16 mouse cellular contexts compared by ENCODE assay signal in the genomic region with DNA sequence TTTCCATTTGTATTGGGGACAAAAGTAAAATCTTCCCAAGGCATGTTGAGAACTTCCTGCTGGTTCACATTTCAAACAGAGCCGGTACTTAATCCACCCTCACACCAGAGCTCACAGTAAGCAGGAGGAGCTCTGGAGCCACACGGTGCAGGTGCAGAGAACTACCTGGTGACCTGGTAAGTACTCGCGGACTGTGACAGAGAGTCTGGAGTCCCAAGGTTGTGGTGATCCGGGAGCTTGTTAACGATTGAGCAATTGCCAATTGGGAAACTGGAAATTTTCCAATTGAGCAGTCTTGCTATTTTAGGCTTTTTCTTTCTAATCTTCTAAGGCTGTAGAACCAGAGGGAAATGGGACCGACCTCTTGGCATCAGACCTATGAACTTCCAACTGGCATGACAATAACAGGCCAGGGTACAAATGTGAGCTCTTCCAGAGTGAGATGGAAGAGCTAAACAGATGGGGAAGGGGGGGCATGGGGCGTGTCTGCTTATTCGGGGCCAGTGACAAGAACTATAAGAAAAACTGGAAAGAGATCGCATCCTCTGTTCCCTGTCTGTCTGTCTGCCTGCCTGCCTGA. TPM values are rescaled to one million over a fixed set of nuclear protein-coding genes. Genes with fewer than 3 reads are reported as not detected.
DNase-seq lines count a peak whose midpoint lies in the region; ATAC-seq and TF ChIP-seq lines count a peak whose summit lies in the region.
"Had no signal": no experiment of that assay in that cellular context is flagged by ENCODE, and none has a peak within 500 bp of the region (broad histone marks: within the 10 kb centered on the region; RNA-seq: fewer than 3 reads in every experiment).

A gene (plus strand): TSS at position 119 of the 580 bp plus-strand sequence.

- no peak within 1 kb of the TSS for H3K4me2 ChIP-seq in liver, postnatal 0 days (ENCODE audit: low read depth, low read length)
- no peak within 1 kb of the TSS for H3K4me2 ChIP-seq in liver, embryonic 11.5 days
- no peak within 1 kb of the TSS for H3K4me2 ChIP-seq in kidney, embryonic 14.5 days (replicated peaks; ENCODE audit: low read depth, low read length)
- no peak within 1 kb of the TSS for H3K4me2 ChIP-seq in stomach, embryonic 16.5 days (ENCODE audit: low read depth, low read length)
- H3K4me2 ChIP-seq: liver, embryonic 15.5 days; neural tube, embryonic 12.5 days had no signal

- H3K4me1 ChIP-seq in liver, postnatal 0 days (ENCODE audit: insufficient read depth) = no peaks in the 10 kb centered on the region
- H3K4me1 ChIP-seq in liver, embryonic 11.5 days (replicated peaks; ENCODE audit: control insufficient read depth, insufficient read depth, low read length) = no peaks in the 10 kb centered on the region
- H3K4me1 ChIP-seq in kidney, embryonic 14.5 days (ENCODE audit: control insufficient read depth, insufficient read depth, low read length) = no peaks in the 10 kb centered on the region
- peaks cover 20% of the 10 kb centered on the region for H3K4me1 ChIP-seq in stomach, embryonic 16.5 days (ENCODE audit: control insufficient read depth, insufficient read depth, low read length)
- H3K4me1 ChIP-seq: liver, embryonic 15.5 days; neural tube, embryonic 12.5 days had no signal

- TF ChIP-seq CTCF in liver, postnatal 0 days (IDR thresholded peaks at IDR 0.05; ENCODE audit: low read depth) = no peak

- H3K36me3 ChIP-seq in liver, postnatal 0 days (replicated peaks; ENCODE audit: insufficient read depth, low read length) = no peaks in the 10 kb centered on the region
- H3K36me3 ChIP-seq in liver, embryonic 11.5 days (ENCODE audit: control insufficient read depth, insufficient read depth, low read length) = no peaks in the 10 kb centered on the region
- H3K36me3 ChIP-seq in kidney, embryonic 14.5 days (ENCODE audit: control insufficient read depth, insufficient read depth, low read length) = no peaks in the 10 kb centered on the region
- H3K36me3 ChIP-seq in stomach, embryonic 16.5 days (ENCODE audit: control insufficient read depth, insufficient read depth, low read length) = no peaks in the 10 kb centered on the region
- H3K36me3 ChIP-seq: liver, embryonic 15.5 days; neural tube, embryonic 12.5 days had no signal

- H3K9ac ChIP-seq in liver, postnatal 0 days (replicated peaks) = no peak within 1 kb of the TSS
- no peak within 1 kb of the TSS for H3K9ac ChIP-seq in liver, embryonic 11.5 days (ENCODE audit: low read depth, low read length)
- H3K9ac ChIP-seq in kidney, embryonic 14.5 days (ENCODE audit: low read depth, low read length) = no peak within 1 kb of the TSS
- H3K9ac ChIP-seq in stomach, embryonic 16.5 days (ENCODE audit: low read length) = no peak within 1 kb of the TSS
- H3K9ac ChIP-seq: liver, embryonic 15.5 days; neural tube, embryonic 12.5 days had no signal

- H3K4me3 ChIP-seq in liver, postnatal 0 days (ENCODE audit: low read depth, low read length) = no peak within 1 kb of the TSS
- no peak within 1 kb of the TSS for H3K4me3 ChIP-seq in liver, embryonic 11.5 days (ENCODE audit: low read depth, low read length)
- H3K4me3 ChIP-seq in kidney, embryonic 14.5 days (ENCODE audit: low read length) = no peak within 1 kb of the TSS
- H3K4me3 ChIP-seq in stomach, embryonic 16.5 days (replicated peaks; ENCODE audit: low read length) = no peak within 1 kb of the TSS
- H3K4me3 ChIP-seq: erythroblast, embryonic 14.5 days; liver, embryonic 15.5 days; neural tube, embryonic 12.5 days had no signal

- H3K27me3 ChIP-seq in liver, postnatal 0 days (ENCODE audit: insufficient read depth, low read length) = no peaks in the 10 kb centered on the region
- no peaks in the 10 kb centered on the region for H3K27me3 ChIP-seq in liver, embryonic 11.5 days (replicated peaks; ENCODE audit: control insufficient read depth, insufficient read depth, low read length)
- H3K27me3 ChIP-seq in kidney, embryonic 14.5 days (ENCODE audit: control insufficient read depth, insufficient read depth, low read length) = no peaks in the 10 kb centered on the region
- H3K27me3 ChIP-seq in stomach, embryonic 16.5 days (ENCODE audit: control insufficient read depth, insufficient read depth, low read length) = no peaks in the 10 kb centered on the region
- H3K27me3 ChIP-seq: neural tube, embryonic 12.5 days had no signal

- no peaks in the 10 kb centered on the region for H3K9me3 ChIP-seq in liver, postnatal 0 days (ENCODE audit: low read length)
- H3K9me3 ChIP-seq in liver, embryonic 11.5 days (ENCODE audit: control insufficient read depth, low read length) = no peaks in the 10 kb centered on the region
- no peaks in the 10 kb centered on the region for H3K9me3 ChIP-seq in kidney, embryonic 14.5 days (ENCODE audit: control insufficient read depth, low read length)
- H3K9me3 ChIP-seq in stomach, embryonic 16.5 days (replicated peaks; ENCODE audit: control insufficient read depth, low read length) = no peaks in the 10 kb centered on the region
- H3K9me3 ChIP-seq: liver, embryonic 15.5 days; neural tube, embryonic 12.5 days had no signal

- WGBS in liver, postnatal 0 days (ENCODE audit: insufficient replicate concordance) = 54% methylated on average over 10 of the region's 10 CpGs
- 64% methylated on average over 10 of the region's 10 CpGs for WGBS in liver, embryonic 11.5 days
- WGBS in kidney, embryonic 14.5 days = 67% methylated on average over 10 of the region's 10 CpGs
- WGBS in stomach, embryonic 16.5 days = 52% methylated on average over 10 of the region's 10 CpGs

- no peak for TF ChIP-seq EP300 in liver, postnatal 0 days (IDR thresholded peaks at IDR 0.05; ENCODE audit: low read depth)

- DNase-seq in adrenal gland, postnatal 10 days = peak; percentile 31
- DNase-seq in adrenal gland, adult 18-20 months (ENCODE audit: low spot score in 2 of 2) = no peak
- DNase-seq in liver, postnatal 0 days = no peak
- DNase-seq in liver, embryonic 11.5 days (ENCODE audit: low spot score) = no peak
- DNase-seq in spleen, adult 12 weeks (ENCODE audit: low spot score) = no peak
- DNase-seq in layer of hippocampus, adult 9-10 months (ENCODE audit: low spot score) = no peak
- DNase-seq: layer of hippocampus, adult 9-11 months; midbrain, embryonic 14.5 days; spleen, adult 18-20 months had no signal

- H3K27ac ChIP-seq in liver, postnatal 0 days (ENCODE audit: low read depth) = no peak within 1 kb of the TSS
- H3K27ac ChIP-seq in liver, embryonic 11.5 days (ENCODE audit: low read depth, low read length) = no peak within 1 kb of the TSS
- 0 out of 2 replicates have a peak within 1 kb of the TSS, but pooled peaks have one; percentile 8 for H3K27ac ChIP-seq in kidney, embryonic 14.5 days (ENCODE audit: low read depth, low read length)
- H3K27ac ChIP-seq in stomach, embryonic 16.5 days (ENCODE audit: low read length) = peak within 1 kb of the TSS; percentile 16; the same call in 1 of the 2 replicates
- H3K27ac ChIP-seq: liver, embryonic 15.5 days; neural tube, embryonic 12.5 days had no signal

- ATAC-seq in liver, postnatal 0 days = peak; percentile 67; the same call in 1 of the 2 replicates
- no peak for ATAC-seq in liver, embryonic 11.5 days (replicated peaks; ENCODE audit: low FRiP score)
- ATAC-seq in kidney, embryonic 14.5 days (ENCODE audit: low FRiP score, low TSS enrichment) = no peak
- ATAC-seq in stomach, embryonic 16.5 days (ENCODE audit: insufficient read depth, low FRiP score) = peak; percentile 63; the same call in 1 of the 2 replicates
- ATAC-seq: hindbrain, embryonic 16.5 days had no signal

RNA-seq across cellular contexts. Expression of the gene that starts here (rescaled TPM):
- under 1 TPM; 0.12 to 0.36 TPM for total RNA-seq in adrenal gland, postnatal 10 days (2021)
- not detected for total RNA-seq in adrenal gland, adult 18-20 months (2021)
- polyA plus RNA-seq in liver, postnatal 0 days (2015; fragmentation: Nextera tagmentation; extraction: Ambion mirVana) = not detected in 2 replicates
- polyA plus RNA-seq in liver, embryonic 11.5 days (2014; fragmentation: Nextera tagmentation; extraction: Ambion mirVana) = not detected in 2 replicates
- 0.94 and 1.2 TPM in 2 replicates for polyA plus RNA-seq in kidney, embryonic 14.5 days (2014; fragmentation: Nextera tagmentation; extraction: Ambion mirVana)
- polyA plus RNA-seq in stomach, embryonic 16.5 days (2015; fragmentation: Nextera tagmentation; extraction: Ambion mirVana) = 1.1 and 1.3 TPM in 2 replicates
- total RNA-seq: common myeloid progenitor, adult 5-6 weeks had no signal
- polyA plus RNA-seq: erythroblast, embryonic 14.5 days; liver, embryonic 15.5 days had no signal

Comparison
In these comparisons a context has a peak if more than half of its experiments do, and no peak if none do; other contexts are left out.
1. Peak in DNase-seq in adrenal gland, postnatal 10 days; RNA of the gene not detected or under 1 TPM.
2. Peak in ATAC-seq in liver, postnatal 0 days; RNA of the gene not detected or under 1 TPM.
3. H3K27ac ChIP-seq: peak in kidney, embryonic 14.5 days (single experiment) and stomach, embryonic 16.5 days (single experiment); none in liver, postnatal 0 days (single experiment) and liver, embryonic 11.5 days (single experiment).